Mouse (Mus musculus) CH12.LX (cell line): Measurements from ENCODE around the gene Nkx2-3.

Source experiments
- BHLHE40 ChIP-seq: IDR thresholded peaks from 2 replicates; pipeline ENCODE4 v1.6.1; 2011; ENCODE audit warnings: mild to moderate bottlenecking, low read depth, low read length, improper control_type of control experiment
- CTCF ChIP-seq, 2 experiments: IDR thresholded peaks in 1 of 2; conservative IDR thresholded peaks in 1 of 2; 2 replicates each; pipeline ENCODE4 v1.5.1; 2011 to 2012; ENCODE audit warnings: low read depth in 2 of 2, low read length in 2 of 2, improper control_type of control experiment in 1 of 2, inconsistent platforms in 1 of 2, mild to moderate bottlenecking in 1 of 2, moderate library complexity in 1 of 2

- TF ChIP-seq CTCF (conservative IDR thresholded peaks at IDR 0.05 in 1 of 2, IDR thresholded peaks at IDR 0.05 in 1 of 2; ENCODE audit: low read depth in 2 of 2, low read length in 2 of 2) (no peak), BHLHE40 (no peak)
These were observed 7.9 kb downstream of the Nkx2-3 start for GRCm38 (mm10) chr19:43619916-43620479.
